Mouse (Mus musculus) liver (tissue): ENCODE results near the gene Cd52.

Experiments used
- DNase-seq: peaks from one replicate; pipeline ENCODE4 v3.0.0-alpha.2; 2020; ENCODE audit warnings: mixed read lengths

Cd52 gene

GRCm38 (mm10) chr4:134118126-134118800, 23.4 kb upstream of the Cd52 start:
- DNase-seq, result no peak

DNA sequence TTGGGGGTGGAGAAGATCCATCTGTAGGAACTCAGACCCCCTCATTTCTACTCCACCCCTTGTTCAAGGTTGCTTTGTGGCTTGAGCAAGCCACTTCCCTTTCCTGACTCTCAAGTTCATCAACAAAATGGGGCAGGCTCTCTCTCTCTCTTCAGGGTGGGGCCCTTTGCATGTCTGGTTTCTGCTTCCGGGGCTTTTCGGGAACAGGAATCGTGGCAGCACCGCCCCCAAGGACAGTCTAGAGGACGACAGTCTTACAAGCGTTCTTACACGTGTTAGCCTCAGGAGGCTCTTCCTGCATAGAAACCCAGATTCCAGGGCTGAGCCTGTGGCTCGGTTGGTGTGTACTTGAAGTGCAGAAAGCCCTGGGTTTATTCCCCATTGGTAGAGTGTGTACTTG, 22.1 kb upstream of the Cd52 start:
- peak; percentile 59 for DNase-seq

GRCm38 (mm10) chr4:134116501-134116900, 21.6 kb upstream of the Cd52 start:
- no peak for DNase-seq

GRCm38 (mm10) chr4:134115215-134116144, 20.6 kb upstream of the Cd52 start:
- no peak for DNase-seq

DNA sequence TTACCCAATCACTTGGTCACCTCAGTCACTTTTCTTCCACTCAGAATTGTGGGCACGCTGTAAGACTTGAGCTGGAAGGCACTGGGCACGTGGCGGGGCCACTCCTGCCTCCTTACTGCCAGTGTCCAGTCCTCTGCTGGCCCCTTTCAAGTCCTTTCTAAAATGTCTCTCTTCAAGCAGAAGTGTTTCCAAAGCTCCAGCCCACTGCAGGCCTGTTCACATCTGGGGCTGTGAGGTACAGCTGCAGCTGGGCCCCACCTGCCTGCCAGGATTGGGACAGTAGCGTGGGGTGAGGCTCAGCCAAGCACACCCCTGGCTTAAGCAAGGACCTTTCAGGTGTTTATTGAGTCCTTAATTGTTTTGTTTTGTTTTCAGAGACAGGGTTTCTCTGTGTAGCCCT, 19.2 kb upstream of the Cd52 start:
- no peak for DNase-seq

GRCm38 (mm10) chr4:134113356-134113994, 18.6 kb upstream of the Cd52 start:
- DNase-seq, result no peak

DNA sequence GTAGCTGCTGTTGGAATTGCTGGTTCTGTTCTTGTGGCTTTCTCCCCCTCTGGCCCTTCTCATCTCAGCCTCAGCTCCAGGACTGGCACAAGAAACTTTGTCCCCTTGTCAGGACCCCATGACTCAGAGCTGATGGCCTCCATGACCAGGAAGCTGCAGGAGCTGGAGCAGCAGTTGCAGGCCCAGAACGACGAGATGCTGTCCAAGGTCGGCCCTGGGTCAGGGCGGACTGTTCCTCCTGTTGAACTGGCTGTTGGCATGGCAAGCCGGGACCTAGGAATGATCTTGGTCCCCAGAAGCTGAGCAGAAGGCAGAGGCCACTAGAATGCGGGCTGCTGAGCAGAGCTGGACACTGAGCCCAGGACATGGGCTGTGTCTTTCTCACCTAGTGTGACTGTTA, 17.5 kb upstream of the Cd52 start:
- DNase-seq, result no peak

- no peak for DNase-seq
Measured at GRCm38 (mm10) chr4:134110653-134111052, 15.8 kb upstream of the Cd52 start.

- DNase-seq, result no peak
Measured at GRCm38 (mm10) chr4:134108196-134108595, 13.3 kb upstream of the Cd52 start.

DNA sequence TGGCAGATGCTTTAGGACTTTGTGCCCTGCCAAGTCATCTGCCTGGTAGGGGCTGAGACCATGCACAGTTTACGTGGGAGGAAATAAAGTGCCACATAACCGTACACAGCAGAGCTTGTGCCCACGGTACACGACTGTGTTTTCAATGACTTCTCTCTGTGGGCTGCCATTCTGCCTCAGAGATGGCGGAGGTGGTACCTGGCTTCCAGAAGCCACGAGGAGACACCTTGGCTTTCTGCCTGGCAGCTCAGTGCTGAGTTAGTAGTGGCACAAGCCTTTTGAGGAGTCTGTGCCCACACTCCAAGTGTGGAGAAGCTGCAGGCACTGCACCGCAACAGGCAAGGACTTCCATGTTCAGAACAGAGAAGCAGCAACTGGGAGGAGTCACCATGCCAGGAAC, 12.8 kb upstream of the Cd52 start:
- DNase-seq, result no peak

DNA sequence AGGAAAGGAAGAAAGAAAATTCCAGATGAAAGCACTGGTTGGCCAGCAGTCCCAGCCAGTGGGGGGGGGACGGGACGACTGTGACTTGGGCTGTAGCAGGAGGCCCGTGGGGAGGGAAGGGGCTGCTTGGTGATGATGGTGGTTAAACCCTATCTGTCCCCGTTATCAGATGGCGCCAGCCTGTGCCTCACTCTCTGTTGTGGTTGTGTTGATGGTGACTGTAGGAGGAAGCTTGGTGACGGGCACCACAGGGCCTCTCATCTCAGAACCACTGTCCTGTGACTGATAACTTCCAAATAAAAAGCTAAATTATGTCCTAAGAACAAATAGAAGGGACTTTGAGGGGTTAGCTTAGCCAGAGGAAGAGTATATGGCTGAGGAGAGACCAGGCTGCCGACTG, 11.2 kb upstream of the Cd52 start:
- DNase-seq, result peak; percentile 67

- no peak for DNase-seq
Measured at GRCm38 (mm10) chr4:134102742-134103119, 7.8 kb upstream of the Cd52 start.

DNA sequence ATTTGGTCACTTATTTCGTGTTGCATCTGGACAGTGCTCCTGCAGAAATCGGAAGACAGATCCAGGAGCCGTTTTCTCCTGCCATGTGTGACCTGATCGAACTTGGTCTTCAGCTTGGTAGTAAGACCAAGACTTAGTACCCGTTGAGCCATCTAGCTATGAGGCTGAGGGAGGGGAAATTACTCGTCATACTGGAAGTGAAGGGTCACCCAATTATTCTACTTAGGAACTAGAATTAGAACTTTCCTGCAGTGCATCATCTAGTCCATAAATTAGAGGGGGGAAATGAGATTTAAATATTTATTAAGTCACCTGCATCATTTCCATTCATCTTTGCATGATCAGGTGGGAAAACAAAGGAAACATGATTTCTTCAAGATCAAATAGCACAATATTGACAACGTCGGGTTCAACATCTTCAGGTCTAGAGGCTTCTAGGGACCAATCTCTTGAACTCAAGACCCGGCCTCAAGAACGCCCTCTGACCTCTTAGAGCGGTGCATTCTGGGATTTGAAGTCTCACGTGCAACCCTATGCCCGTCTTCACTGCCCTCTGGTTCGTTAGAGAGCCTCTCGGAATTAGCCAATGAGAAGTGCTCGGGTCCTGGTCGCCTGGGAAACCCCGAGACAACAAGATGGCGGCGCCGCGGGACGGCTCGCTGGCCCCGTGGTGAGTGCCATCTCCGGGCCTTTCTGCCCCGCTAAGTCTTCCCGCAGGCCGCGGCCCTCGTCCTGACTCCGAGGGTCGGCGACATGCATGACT, 7.3 kb upstream of the Cd52 start, which contains the start of gene Ubxn11:
Gene Ubxn11, plus strand, starts transcription at position 592 of the 763 bp plus-strand sequence.
- peak; percentile 84 for DNase-seq

DNA sequence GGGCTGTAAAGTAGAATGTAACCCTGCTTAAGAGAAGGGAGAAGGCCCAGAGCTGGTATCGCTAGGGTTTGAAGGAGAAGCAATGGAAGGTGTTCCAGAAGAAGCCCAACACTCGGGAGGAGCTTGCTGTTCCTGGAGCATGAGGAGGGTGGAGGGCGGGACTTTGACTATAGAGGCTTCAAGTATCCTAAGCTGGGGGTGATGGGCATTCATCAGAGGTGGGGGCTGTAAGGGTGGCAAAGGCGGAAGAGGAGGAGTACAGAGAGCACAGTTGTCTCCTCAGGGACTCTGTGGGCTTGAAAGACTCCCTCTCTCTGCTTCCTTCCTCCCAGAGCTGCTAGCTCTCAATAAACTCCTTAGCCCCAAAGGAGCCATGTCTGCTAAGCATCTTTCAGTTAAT, 5.4 kb upstream of the Cd52 start:
- DNase-seq, result no peak

DNA sequence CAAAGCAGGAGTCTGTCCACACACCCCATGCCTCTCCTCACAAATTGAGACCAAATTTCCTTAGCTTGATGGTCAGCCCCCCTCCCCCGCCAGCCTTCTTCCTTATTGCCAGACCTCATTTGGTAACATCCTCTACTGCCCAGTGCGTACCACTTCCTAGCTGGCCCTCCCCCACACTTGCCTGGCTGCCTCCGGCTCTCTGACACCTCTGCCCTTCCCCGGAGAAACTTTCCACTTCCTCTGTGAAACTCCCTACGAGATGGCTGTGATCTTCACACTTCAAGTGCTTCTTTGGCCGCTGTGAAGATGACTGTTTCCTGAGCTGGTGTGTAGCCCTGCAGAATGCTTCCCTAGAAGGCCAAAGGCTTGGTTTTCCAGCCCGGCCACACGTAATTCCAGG, 3.7 kb upstream of the Cd52 start:
- peak; percentile 57 for DNase-seq

GRCm38 (mm10) chr4:134097015-134097608, 2.2 kb upstream of the Cd52 start:
- DNase-seq, result no peak

DNA sequence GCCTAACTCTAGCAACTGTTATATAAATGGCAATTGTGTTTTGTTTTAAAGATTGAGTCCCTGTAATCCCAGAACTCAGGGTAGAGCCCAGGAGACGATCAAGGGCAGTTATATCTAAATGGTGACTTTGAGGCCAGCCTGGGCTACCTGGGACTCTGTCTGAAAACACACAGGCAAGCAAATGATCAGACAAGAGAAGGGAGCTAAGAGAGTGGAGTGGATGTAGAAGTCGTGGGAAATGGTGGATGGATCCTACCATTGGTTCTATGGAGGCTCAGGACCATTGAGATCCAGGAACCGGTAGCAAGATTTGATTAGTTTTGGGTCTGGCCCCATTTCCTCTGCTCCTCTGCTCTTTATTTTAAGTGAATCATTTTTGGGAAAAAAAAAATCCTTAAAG, 1.2 kb upstream of the Cd52 start:
- no peak for DNase-seq

GRCm38 (mm10) chr4:134094004-134094564, 798 bp downstream of the Cd52 start:
- DNase-seq, result no peak

DNA sequence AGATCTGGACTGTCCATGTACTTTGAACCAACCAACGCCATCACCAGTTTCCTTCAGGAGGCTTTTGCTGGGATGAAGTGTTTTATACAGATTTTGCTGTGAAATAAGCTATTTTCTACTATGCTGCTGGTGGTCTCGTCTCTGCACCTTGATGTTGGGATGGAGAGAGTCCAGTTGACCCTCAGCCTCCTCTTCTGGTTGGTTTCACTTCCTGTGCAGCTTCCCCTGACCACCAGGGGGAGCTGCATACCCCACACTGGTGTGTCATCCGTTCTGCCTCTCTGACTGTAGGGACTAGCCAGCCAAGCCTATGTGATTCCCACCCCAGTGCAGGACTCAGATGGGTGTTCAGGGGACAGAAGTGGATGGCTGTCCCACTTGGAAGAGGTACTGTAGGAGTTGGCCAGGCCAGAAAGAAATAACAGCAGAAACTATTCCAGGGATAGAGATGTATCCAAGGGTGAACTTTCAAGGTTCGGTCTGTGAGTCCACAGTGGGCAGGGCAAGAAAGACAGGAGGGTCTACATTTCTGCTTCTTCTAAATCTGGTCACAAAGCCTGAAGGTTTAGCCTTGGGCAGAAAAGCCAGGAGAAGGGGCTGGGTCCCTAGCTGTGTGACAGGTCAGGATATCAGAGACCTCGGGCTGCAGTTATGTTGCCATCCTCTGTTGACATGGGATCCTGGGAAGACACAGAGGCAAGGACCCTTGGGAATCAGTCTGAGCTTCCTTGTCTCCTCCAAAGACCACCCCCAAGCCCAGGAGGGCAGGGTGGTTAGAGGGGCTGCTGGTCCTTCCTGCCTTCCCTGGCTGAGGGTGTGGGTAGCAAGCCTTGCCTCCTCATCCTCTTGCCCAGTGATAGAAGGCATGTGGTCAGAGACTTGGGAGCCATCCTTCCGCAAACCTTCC, 2.2 kb downstream of the Cd52 start:
- DNase-seq, result peak; percentile 63

GRCm38 (mm10) chr4:134091225-134091529, 3.7 kb downstream of the Cd52 start:
- no peak for DNase-seq

- DNase-seq, result no peak
Measured at GRCm38 (mm10) chr4:134090521-134091224, 4.2 kb downstream of the Cd52 start.
